Mouse (Mus musculus): ENCODE data around the gene Gm10283. TPM values are rescaled to one million over a fixed set of nuclear protein-coding genes. Genes with fewer than 3 reads are reported as not detected.
"Not testable (repeated sequence)": the region's sequence is repeated elsewhere in the genome, so short reads cannot be mapped to it uniquely, and the experiment has no call there.

Gm10283 gene
- 0.78 and 1.1 TPM in 2 replicates for polyA plus RNA-seq (2015; fragmentation: Nextera tagmentation; extraction: Ambion mirVana)

DNA sequence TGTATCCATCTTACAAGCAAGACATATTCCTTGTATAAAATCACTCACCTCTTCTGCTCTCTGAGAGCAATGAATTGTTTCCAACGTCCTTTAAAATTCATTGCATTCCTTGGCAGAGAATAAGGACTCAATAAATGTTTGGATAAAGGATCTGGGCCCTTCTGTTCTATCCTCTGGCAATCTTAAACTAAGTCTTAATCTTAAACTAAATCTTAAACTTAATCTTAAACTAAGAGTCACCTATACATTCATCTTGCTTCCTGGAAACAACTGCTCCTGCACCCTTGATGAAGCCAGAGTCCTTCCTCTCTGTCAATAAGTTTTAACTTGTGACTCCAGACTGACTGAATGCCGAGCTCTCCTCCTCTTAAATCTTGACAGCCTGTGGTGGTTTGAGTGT is at the start of gene Gm10283:
Gene Gm10283 (minus strand): TSS at position 101 of the 400 bp plus-strand sequence.
- WGBS, result 14% methylated on average over 2 of the region's 2 CpGs
- no peak within 1 kb of the TSS for H3K4me2 ChIP-seq
- H3K4me1 ChIP-seq, result peaks cover 4% of the 10 kb centered on the region
- no peaks in the 10 kb centered on the region for H3K36me3 ChIP-seq
- H3K9me3 ChIP-seq (replicated peaks), result no peaks in the 10 kb centered on the region
- peak within 1 kb of the TSS; percentile 51 for H3K27ac ChIP-seq
- H3K4me3 ChIP-seq (replicated peaks), result no peak within 1 kb of the TSS
- H3K27me3 ChIP-seq, result no peaks in the 10 kb centered on the region
- no peak for ATAC-seq (replicated peaks; ENCODE audit: low FRiP score)
- H3K9ac ChIP-seq, result no peak within 1 kb of the TSS

DNA sequence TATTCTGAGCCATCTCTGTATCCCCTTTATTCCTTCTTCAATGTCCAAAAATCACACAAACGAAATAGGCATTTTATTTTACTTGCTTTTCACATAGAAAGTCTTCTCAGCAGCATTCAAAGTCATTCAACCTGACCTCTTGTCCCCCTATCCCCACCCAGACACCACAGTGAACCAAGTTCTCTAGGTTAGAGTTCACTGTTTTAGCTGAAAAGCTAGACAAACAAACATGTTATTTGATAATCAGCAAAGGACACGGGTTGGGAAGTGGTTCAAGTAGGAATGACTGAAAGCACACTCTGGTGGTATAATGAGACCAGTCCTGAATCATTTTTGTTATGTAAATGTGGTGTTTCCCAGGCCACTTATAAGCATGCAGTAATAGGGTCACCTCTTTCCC is 31.9 kb upstream of the Gm10283 start:
- Histone ChIP-seq H3K4me3 (replicated peaks) (no peak overlapping the region), H3K4me2 (no peak overlapping the region), H3K36me3 (no peaks in the 10 kb centered on the region), H3K27me3 (no peaks in the 10 kb centered on the region), H3K9ac (no peak overlapping the region), H3K4me1 (no peaks in the 10 kb centered on the region), H3K27ac (no peak overlapping the region), H3K9me3 (replicated peaks) (no peaks in the 10 kb centered on the region)
- 64% methylated on average over 2 of the region's 2 CpGs for WGBS
- no peak for ATAC-seq (replicated peaks; ENCODE audit: low FRiP score)

DNA sequence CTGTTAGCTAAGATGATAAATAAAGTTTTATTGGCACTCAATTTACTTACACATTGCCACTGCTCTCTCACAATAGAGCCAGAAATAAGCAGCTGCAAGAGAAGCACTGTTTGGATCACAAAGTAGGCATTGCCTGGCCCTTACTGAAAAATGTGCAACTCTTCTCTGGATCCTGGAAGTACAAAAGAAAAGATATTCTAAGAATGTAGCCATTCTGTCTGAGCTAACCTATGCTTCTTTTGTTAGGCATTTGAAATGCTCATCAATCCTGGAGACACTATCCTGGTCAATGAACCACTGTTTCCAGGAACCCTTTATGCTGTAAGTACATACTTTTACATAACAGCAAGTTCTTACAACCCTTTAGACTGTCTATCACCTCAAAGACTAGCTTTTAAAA is 15.3 kb upstream of the Gm10283 start:
- no peak for ATAC-seq (replicated peaks; ENCODE audit: low FRiP score)
- Histone ChIP-seq H3K27ac (no peak overlapping the region), H3K36me3 (no peaks in the 10 kb centered on the region), H3K4me1 (no peaks in the 10 kb centered on the region), H3K4me2 (no peak overlapping the region), H3K9me3 (replicated peaks) (no peaks in the 10 kb centered on the region), H3K27me3 (no peaks in the 10 kb centered on the region), H3K9ac (no peak overlapping the region), H3K4me3 (replicated peaks) (no peak overlapping the region)

DNA sequence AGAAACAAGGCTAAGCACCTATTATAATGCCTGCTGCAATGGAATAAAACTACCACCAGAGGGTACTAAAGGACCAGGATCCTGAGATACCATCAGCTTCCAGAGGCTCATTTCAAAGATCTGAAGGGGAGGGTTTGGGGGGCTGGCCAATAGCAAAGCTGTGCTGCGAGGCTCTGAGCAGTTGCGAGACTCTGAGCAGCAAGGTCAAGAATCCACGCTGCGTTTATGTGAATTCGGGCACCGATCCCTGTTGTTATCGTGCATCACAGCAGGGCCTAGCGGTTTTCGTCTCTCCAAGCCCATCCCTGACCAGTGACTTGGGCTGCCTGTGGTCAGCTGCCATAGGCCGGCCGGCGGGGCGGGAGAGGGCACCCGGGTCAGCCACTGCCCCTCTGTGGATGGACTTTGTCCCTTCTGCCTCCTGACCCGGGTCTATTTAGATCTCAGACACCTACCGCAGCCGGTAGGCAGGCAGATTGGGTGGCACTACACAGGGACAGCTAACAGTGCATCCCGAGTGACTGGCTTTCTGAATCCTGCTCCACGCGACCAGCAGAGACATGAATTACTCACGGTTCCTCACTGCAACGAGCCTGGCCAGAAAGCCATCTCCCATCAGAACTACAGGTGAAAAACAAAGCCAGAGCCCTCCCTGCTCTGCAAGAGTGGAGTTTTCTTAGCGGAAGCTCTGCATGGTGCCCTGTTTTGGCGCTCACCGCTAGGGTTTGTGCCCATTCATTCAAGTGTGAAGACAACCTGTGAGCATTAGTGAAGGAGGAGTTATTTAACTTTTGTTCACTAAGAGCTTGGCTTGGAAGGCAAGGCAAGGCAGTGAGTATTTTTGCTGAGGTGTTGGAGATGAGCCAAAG is 2.9 kb upstream of the Gm10283 start, which contains the start of gene Aadat:
Gene Aadat (plus strand): TSS at position 280 of the 869 bp plus-strand sequence.
- Histone ChIP-seq H3K36me3 (no peaks in the 10 kb centered on the region), H3K9ac (peak within 1 kb of the TSS; percentile 55), H3K27me3 (no peaks in the 10 kb centered on the region), H3K9me3 (replicated peaks) (no peaks in the 10 kb centered on the region), H3K27ac (peak within 1 kb of the TSS; percentile 64), H3K4me3 (replicated peaks) (peak within 1 kb of the TSS; percentile 55), H3K4me1 (peaks cover 4% of the 10 kb centered on the region), H3K4me2 (peak within 1 kb of the TSS; percentile 96)
- 1% methylated on average over 25 of the region's 25 CpGs for WGBS
- ATAC-seq (replicated peaks; ENCODE audit: low FRiP score), result peak; percentile 94

DNA sequence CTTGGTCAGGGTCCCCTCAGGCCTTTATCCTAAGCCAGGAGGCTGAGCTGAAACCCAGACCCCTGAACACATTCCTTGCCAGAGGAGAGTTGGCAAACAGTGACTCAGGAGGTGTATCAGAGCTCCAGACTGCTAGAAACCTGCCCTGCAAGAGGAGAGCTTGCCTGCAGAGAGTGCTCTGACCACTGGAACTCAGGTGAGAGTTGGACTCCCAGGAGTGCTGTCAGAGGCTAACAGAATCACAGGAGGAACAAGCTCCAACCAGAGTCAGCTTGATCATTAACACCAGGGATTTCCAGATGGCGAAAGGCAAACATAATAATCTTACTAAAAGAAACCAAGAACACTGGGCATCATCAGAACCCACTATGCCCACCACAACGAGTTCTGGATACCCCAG is 8.0 kb downstream of the Gm10283 start:
- H3K9ac ChIP-seq; H3K27ac ChIP-seq; H3K4me2 ChIP-seq; H3K9me3 ChIP-seq (replicated peaks); H3K4me1 ChIP-seq; H3K36me3 ChIP-seq; H3K4me3 ChIP-seq (replicated peaks); H3K27me3 ChIP-seq; ATAC-seq (replicated peaks; ENCODE audit: low FRiP score): not testable (repeated sequence)
- 77% methylated on average over 2 of the region's 2 CpGs for WGBS

DNA sequence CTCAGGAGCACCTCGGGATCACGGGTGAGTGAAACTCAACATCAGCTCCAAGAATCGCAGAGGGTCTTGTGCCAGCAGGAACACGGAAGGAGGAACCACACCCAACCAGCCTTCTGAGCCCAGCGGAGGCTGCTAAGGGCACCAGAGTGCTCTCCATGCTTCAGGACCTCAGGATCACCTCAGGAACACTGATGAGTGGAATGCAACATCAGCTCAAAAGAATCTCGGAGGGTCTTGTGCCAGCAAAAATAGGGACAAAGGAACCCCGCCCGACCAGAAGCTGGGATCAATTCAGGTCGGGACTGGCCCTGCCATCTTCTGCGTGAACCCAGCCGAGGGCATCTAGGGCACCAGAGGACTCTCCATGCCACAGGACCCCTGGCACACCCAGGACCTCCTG is 8.4 kb downstream of the Gm10283 start:
- 91% methylated on average over 11 of the region's 11 CpGs for WGBS
- Histone ChIP-seq H3K27me3 (no peaks in the 10 kb centered on the region), H3K4me3 (replicated peaks) (no peak overlapping the region), H3K36me3 (no peaks in the 10 kb centered on the region), H3K9me3 (replicated peaks) (no peaks in the 10 kb centered on the region), H3K9ac (no peak overlapping the region), H3K4me1 (no peaks in the 10 kb centered on the region), H3K27ac (no peak overlapping the region), H3K4me2 (no peak overlapping the region)
- no peak for ATAC-seq (replicated peaks; ENCODE audit: low FRiP score)

DNA sequence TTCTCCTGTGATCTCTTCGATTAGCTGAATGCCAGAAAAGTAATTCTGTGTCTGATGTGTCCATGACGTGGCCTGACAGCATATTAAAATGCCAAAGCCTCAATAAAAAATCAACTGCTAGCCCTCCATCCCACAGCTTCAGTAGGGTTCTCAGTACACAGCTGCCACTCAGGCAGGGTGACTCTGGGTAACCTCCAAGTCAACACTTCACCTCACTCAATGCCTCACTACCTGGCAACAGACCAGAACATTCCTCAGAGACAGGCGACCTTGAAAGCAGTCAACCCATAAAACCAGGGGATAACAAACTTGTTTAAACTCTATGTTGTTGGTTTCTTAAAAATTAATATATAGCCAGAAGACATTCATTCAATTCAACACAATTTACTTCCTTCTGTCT is 10.5 kb downstream of the Gm10283 start:
- no peak overlapping the region for H3K27ac ChIP-seq
- H3K4me2 ChIP-seq, result no peak overlapping the region
- H3K4me3 ChIP-seq (replicated peaks), result no peak overlapping the region
- H3K4me1 ChIP-seq, result no peaks in the 10 kb centered on the region
- 40% methylated on average over 3 of the region's 3 CpGs for WGBS
- H3K27me3 ChIP-seq, result no peaks in the 10 kb centered on the region
- H3K36me3 ChIP-seq, result no peaks in the 10 kb centered on the region
- no peaks in the 10 kb centered on the region for H3K9me3 ChIP-seq (replicated peaks)
- H3K9ac ChIP-seq, result no peak overlapping the region
- ATAC-seq (replicated peaks; ENCODE audit: low FRiP score), result peak; percentile 86; the same call in 1 of the 2 replicates

DNA sequence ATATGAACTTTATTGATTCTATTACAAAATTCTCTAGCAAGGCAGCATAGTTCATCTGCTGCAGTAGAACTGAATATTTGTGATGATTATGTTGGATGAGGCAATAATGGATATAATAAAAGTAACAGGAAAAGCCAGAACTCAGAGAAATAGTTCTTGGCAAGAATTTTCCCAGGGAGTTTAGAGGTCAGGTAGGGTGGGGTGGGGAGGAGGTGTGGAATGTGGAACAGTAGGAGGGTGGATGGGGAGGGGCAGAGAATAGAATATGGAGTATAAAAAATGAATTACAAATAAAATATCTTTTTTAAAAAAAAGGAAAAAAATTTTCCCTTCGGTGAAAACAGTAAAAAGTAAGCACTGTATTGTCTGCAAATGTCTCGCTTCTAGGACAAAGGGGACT is 11.1 kb downstream of the Gm10283 start:
- no peak for ATAC-seq (replicated peaks; ENCODE audit: low FRiP score)
- no peaks in the 10 kb centered on the region for H3K4me1 ChIP-seq
- H3K4me3 ChIP-seq (replicated peaks), result no peak overlapping the region
- 83% methylated on average over 2 of the region's 2 CpGs for WGBS
- H3K27ac ChIP-seq, result no peak overlapping the region
- H3K36me3 ChIP-seq, result no peaks in the 10 kb centered on the region
- no peaks in the 10 kb centered on the region for H3K27me3 ChIP-seq
- no peaks in the 10 kb centered on the region for H3K9me3 ChIP-seq (replicated peaks)
- no peak overlapping the region for H3K4me2 ChIP-seq
- H3K9ac ChIP-seq, result no peak overlapping the region

DNA sequence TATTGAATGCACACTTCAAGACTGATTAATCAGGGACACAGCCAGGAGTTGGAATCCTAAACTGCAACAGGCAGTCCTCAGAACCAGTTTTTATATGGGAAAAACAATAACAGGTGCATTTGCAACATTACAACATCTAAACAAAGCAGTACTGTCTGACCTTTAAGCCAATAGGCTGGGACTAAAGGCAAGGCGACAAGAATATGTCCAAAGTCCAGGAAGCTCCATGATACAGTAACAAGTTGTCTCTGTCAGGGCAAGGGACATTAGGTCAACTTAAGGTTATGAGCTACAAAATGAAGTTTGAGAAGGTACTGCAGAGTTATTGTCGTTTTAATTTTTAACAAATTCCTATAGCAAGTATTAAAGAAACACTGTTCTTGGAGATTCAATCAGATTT is 12.9 kb downstream of the Gm10283 start:
- no peak for ATAC-seq (replicated peaks; ENCODE audit: low FRiP score)
- no peak overlapping the region for H3K4me2 ChIP-seq

DNA sequence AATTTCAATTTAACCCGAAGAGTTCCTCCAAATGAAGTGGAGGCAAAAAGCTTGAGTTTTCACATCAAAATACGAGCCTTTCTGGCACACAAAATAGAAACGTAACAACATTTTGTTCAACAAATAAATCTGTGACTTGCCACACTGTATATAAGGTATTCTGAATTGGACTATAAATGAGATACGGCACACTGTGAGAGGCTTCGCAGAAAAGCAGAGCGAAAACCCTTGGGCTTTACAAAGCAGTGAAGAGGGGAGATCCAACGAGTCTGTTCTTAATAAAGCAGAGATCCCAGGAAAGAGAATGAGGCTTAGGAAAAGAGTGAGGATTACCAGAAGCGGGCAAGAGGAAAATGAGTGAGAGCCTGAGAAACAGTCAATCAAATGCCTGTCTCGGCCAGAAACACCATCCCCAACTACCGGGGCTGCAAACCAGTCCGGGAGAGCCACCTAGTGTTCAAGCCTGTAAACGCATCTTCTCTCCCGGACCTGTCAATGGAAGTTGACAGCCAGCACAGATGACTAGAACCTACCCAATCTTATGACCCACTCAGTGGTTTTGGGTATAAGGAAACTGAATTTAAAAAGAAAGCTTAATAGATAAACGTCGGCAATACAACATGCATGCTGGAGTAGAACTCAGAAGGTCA is 36.2 kb downstream of the Gm10283 start:
- Histone ChIP-seq H3K4me1 (no peaks in the 10 kb centered on the region), H3K36me3 (no peaks in the 10 kb centered on the region), H3K4me2 (peak overlapping the region; percentile 31; the same call in 1 of the 2 replicates), H3K27ac (no peak overlapping the region), H3K9me3 (replicated peaks) (no peaks in the 10 kb centered on the region), H3K4me3 (replicated peaks) (no peak overlapping the region), H3K27me3 (no peaks in the 10 kb centered on the region), H3K9ac (no peak overlapping the region)
- 0 out of 2 replicates have a peak, but pooled peaks have one; percentile 46 for ATAC-seq (replicated peaks; ENCODE audit: low FRiP score)
- 39% methylated on average over 15 of the region's 15 CpGs for WGBS

More for the DNA sequence above, 12.9 kb downstream of the Gm10283 start:
- H3K4me3 ChIP-seq (replicated peaks), result no peak overlapping the region
- H3K9ac ChIP-seq, result no peak overlapping the region
- H3K27ac ChIP-seq, result no peak overlapping the region
- no peaks in the 10 kb centered on the region for H3K4me1 ChIP-seq
- 75% methylated on average over 2 of the region's 2 CpGs for WGBS
- H3K9me3 ChIP-seq (replicated peaks), result no peaks in the 10 kb centered on the region
- H3K27me3 ChIP-seq, result no peaks in the 10 kb centered on the region
- H3K36me3 ChIP-seq, result no peaks in the 10 kb centered on the region

DNA sequence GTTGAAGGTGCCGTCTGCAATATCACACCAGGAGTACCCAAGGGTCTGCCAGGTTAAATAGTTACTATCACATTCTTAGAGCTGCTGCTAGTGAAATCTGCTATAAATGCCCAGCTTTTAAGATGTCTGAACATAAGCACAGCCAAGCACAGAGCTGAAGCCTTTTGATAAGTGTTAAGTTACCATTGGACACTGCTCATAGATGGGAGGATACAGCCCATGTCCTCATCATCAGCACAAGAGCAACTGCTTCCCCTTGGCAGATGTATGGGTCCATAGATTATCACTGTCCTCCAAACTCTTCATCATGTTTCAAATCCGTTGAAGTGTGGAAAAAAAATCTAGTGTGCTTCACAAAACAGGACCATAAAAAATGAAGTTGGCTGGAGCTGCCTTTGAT is 53.7 kb downstream of the Gm10283 start:
- WGBS, result 32% methylated on average over 2 of the region's 2 CpGs
- Histone ChIP-seq H3K9ac (no peak overlapping the region), H3K27ac (no peak overlapping the region), H3K4me2 (no peak overlapping the region), H3K9me3 (replicated peaks) (no peaks in the 10 kb centered on the region), H3K36me3 (no peaks in the 10 kb centered on the region), H3K4me1 (0 out of 2 replicates have a peak, but pooled peaks cover 3% of the 10 kb centered on the region), H3K27me3 (no peaks in the 10 kb centered on the region), H3K4me3 (replicated peaks) (no peak overlapping the region)
- ATAC-seq (replicated peaks; ENCODE audit: low FRiP score), result peak; percentile 52; the same call in 1 of the 2 replicates

DNA sequence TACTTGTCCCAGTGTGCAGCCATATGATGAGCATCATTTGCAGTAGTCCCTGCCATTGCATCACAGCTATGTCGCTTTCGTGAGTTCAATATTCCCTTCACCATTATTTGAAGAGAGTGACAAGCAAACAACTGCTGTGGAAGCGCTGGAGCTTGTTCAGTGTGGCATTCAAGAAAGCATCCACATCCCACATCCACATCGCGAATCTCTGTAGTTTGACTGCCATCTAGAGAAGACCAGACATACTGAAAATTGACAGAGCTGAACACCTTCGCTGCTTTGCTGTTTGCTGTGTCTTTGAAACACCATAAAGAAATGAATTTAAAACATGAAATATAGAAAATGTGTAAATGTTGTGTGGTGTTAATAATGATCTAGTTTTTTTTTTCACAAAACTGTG is 58.0 kb downstream of the Gm10283 start:
- H3K9ac ChIP-seq, result no peak overlapping the region
- H3K4me3 ChIP-seq (replicated peaks), result no peak overlapping the region
- 71% methylated on average over 6 of the region's 6 CpGs for WGBS
- 0 out of 2 replicates have a peak, but pooled peaks cover 3% of the 10 kb centered on the region for H3K4me1 ChIP-seq
- no peak overlapping the region for H3K27ac ChIP-seq
- no peaks in the 10 kb centered on the region for H3K36me3 ChIP-seq
- no peak overlapping the region for H3K4me2 ChIP-seq
- H3K27me3 ChIP-seq, result no peaks in the 10 kb centered on the region
- ATAC-seq (replicated peaks; ENCODE audit: low FRiP score), result no peak
- no peaks in the 10 kb centered on the region for H3K9me3 ChIP-seq (replicated peaks)
